Mouse (Mus musculus) liver, adult 2 months (tissue): ENCODE results near the gene Vamp9. TPM values are rescaled to one million over a fixed set of nuclear protein-coding genes. Genes with fewer than 3 reads are reported as not detected.

Experiments
- DNase-seq: peaks from one replicate; pipeline ENCODE4 v3.0.0-alpha.2; 2011; ENCODE audit warnings: low read depth, low spot score; ENCODE audit errors: extremely low read depth
- H3K27ac ChIP-seq: fragments of 200-500 bp; replicated peaks from 2 replicates; pipeline ENCODE4 v1.5.1; 2012; ENCODE audit warnings: low read depth, mild to moderate bottlenecking, control low read depth, inconsistent platforms, low read length; ENCODE audit not compliant: insufficient read depth
- H3K27me3 ChIP-seq: fragments of 200-500 bp; 2 replicates; pipeline ENCODE4 v1.6.1; 2012; ENCODE audit warnings: mild to moderate bottlenecking, moderate library complexity, low read length, inconsistent platforms; ENCODE audit not compliant: control insufficient read depth, insufficient read depth
- H3K36me3 ChIP-seq: fragments of 200-500 bp; 2 replicates; pipeline ENCODE4 v1.6.1; 2012; ENCODE audit warnings: low read length, inconsistent platforms; ENCODE audit not compliant: control insufficient read depth, insufficient read depth
- H3K4me1 ChIP-seq: fragments of 200-500 bp; 2 replicates; pipeline ENCODE4 v1.6.1; 2011; ENCODE audit warnings: low read length; ENCODE audit not compliant: control insufficient read depth, insufficient read depth
- H3K4me3 ChIP-seq: fragments of 200-500 bp; 2 replicates; pipeline ENCODE4 v1.5.1; 2011; ENCODE audit warnings: low read depth, mild to moderate bottlenecking, control low read depth, low read length, moderate library complexity; ENCODE audit not compliant: insufficient read depth
- H3K79me2 ChIP-seq: fragments of 200-500 bp; 2 replicates; pipeline ENCODE4 v1.6.1; 2012; ENCODE audit warnings: inconsistent platforms, mild to moderate bottlenecking, low read length, moderate library complexity; ENCODE audit not compliant: control insufficient read depth, insufficient read depth
- H3K9ac ChIP-seq: fragments of 200-500 bp; 2 replicates; pipeline ENCODE4 v1.6.1; 2012; ENCODE audit warnings: low read depth, mild to moderate bottlenecking, control low read depth, inconsistent platforms, low read length
- CTCF ChIP-seq: fragments of 200-500 bp; IDR thresholded peaks from 2 replicates; pipeline ENCODE4 v1.5.1; 2011; ENCODE audit warnings: low read depth, low read length, control low read depth
- POLR2A ChIP-seq: fragments of 200-500 bp; IDR thresholded peaks from 2 replicates; pipeline ENCODE4 v1.6.1; 2011; ENCODE audit warnings: low read length, control low read depth; ENCODE audit not compliant: insufficient read depth; ENCODE audit errors: extremely low read depth
- WGBS: fragments of 180-500 bp; shearing (Covaris S2); methylation state at CpG from one replicate; pipeline ENCODE4 v1.1.7; 2018; 5-methylcytosine and 5-hydroxymethylcytosine counted together
- polyA plus RNA-seq: library from polyadenylated mRNA; depleted of rRNA; stranded (reverse); fragments of >200 nt; gene quantifications from 2 replicates; pipeline ENCODE4 v1.2.3, GENCODE M21; 2012
- total RNA-seq: library from RNA; depleted of rRNA; stranded (reverse); fragments of >200 nt; gene quantifications from 2 replicates; pipeline ENCODE4 v1.2.3, GENCODE M21; 2014

Vamp9 gene
- total and polyA plus RNA-seq, 2 experiments: not detected

DNA sequence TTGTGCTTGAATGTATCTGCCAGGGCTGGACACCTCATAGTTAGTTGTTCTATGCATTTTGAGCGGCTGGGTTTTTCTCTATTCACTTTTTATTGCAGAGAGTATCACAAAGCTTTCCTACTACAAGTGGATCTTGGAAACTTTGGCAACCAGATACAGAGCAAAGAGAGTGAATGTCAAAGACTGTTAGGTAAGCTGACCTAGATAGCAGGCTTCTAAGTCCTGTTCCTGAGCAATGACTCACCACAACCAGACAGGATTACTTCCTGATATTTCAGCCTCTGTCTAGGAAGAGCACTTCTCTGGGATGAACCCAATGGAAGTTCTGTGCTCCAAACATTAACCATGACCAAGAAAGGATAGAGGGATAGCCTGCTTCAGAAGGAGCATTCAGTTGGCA is 40.3 kb upstream of the Vamp9 start:
- H3K79me2 ChIP-seq: no peaks in the 10 kb centered on the region
- no peak overlapping the region for H3K4me3 ChIP-seq
- H3K4me1 ChIP-seq: no peaks in the 10 kb centered on the region
- H3K36me3 ChIP-seq: no peaks in the 10 kb centered on the region
- TF ChIP-seq POLR2A (no peak), CTCF (no peak)
- H3K9ac ChIP-seq: no peak overlapping the region
- H3K27ac ChIP-seq: no peak overlapping the region
- H3K27me3 ChIP-seq: no peaks in the 10 kb centered on the region
- DNase-seq: no peak
- WGBS: 94% methylated on average over 1 of the region's 1 CpGs

DNA sequence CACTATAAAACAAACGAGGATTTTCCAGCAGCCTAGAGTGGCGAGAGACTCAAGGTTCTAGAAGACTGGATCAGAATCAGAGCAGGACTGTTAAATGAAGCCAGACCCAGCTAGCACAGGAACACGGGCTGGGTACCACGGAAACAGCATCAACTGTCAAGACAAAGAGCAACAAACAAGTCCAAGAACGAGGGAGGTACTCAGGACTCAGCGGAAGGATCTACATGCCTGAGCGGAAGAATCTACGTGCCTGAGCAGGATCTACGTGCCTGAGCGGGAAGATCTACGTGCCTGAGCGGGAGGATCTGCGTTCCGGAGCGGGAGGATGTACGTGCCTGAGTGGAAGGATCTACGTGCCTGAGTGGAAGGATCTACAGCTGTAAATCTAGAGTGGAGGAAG is 37.8 kb upstream of the Vamp9 start:
- no peaks in the 10 kb centered on the region for H3K27me3 ChIP-seq
- no peaks in the 10 kb centered on the region for H3K79me2 ChIP-seq
- TF ChIP-seq CTCF (no peak), POLR2A (no peak)
- no peak overlapping the region for H3K4me3 ChIP-seq
- no peak for DNase-seq
- H3K4me1 ChIP-seq: no peaks in the 10 kb centered on the region
- no peak overlapping the region for H3K27ac ChIP-seq
- H3K36me3 ChIP-seq: no peaks in the 10 kb centered on the region
- H3K9ac ChIP-seq: no peak overlapping the region
- WGBS: 90% methylated on average over 17 of the region's 17 CpGs

DNA sequence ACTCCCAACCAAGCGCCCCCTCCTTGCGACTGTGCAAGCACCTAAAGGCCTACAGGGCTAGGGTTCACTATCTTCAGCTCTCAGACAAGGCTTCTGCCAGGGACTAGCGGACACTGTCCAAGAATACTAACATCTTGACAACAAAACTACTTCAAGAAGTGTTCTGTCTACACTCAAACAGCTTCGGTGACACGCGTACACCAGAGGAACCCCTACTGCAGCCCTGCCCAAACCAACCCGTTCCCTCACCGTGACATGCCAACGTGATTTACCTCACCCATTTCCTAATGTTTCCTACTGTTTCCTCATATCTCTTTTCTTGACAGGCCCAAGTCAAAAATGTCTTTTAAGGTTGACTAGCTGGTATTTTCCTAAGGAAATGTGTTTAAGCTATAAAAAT is 37.1 kb upstream of the Vamp9 start:
- H3K79me2 ChIP-seq: no peaks in the 10 kb centered on the region
- no peaks in the 10 kb centered on the region for H3K36me3 ChIP-seq
- H3K27me3 ChIP-seq: no peaks in the 10 kb centered on the region
- no peaks in the 10 kb centered on the region for H3K4me1 ChIP-seq
- DNase-seq: no peak
- H3K9ac ChIP-seq: no peak overlapping the region
- WGBS: 82% methylated on average over 9 of the region's 9 CpGs
- TF ChIP-seq CTCF (no peak), POLR2A (no peak)
- H3K4me3 ChIP-seq: no peak overlapping the region
- H3K27ac ChIP-seq: no peak overlapping the region

DNA sequence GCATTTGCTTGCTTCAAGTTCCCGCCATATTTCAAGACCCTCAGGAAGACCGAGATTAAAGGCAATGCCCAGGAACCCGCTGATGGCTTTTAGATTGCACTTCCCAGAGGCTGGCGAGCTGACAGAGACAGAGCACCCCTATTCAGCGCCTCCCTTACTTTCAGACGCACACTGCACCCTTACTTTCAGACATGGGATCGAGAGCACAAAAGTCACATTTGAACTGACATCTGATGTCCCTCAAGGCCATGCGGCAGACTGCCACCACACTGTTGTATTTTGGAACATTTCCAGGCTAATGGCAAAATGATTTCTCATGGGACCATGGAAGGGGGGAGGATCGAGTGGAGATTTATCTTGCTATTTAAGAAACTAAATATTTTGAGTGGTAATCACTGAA is 28.5 kb upstream of the Vamp9 start:
- no peak for TF ChIP-seq CTCF
- no peak for TF ChIP-seq POLR2A
- 84% methylated on average over 9 of the region's 9 CpGs for WGBS

DNA sequence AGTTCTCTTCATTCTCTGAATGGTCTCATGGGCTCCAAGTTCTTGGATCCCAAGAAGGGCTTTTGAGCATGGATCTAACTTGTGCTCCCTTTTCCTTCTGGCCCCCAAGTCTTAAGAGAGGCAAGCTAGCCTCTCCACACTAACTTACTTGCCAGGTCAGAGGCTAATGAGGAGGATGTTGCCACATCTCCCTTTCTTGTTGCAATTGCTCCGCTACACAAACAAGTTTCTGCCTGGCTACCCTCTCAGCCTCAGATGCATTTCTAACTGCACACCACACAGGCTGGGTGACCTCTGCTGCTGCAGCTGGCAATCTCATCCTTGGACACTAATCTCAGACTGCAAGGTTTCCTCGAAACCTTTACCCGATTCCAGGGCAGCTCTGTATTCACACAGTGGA is 23.6 kb upstream of the Vamp9 start:
- no peaks in the 10 kb centered on the region for H3K79me2 ChIP-seq
- H3K9ac ChIP-seq: no peak overlapping the region
- TF ChIP-seq POLR2A (no peak), CTCF (no peak)
- H3K27me3 ChIP-seq: no peaks in the 10 kb centered on the region
- WGBS: 90% methylated on average over 3 of the region's 3 CpGs
- H3K4me1 ChIP-seq: no peaks in the 10 kb centered on the region
- no peaks in the 10 kb centered on the region for H3K36me3 ChIP-seq
- H3K27ac ChIP-seq: no peak overlapping the region
- H3K4me3 ChIP-seq: no peak overlapping the region
- DNase-seq: no peak

More for the DNA sequence above, 28.5 kb upstream of the Vamp9 start:
- no peaks in the 10 kb centered on the region for H3K4me1 ChIP-seq
- H3K4me3 ChIP-seq: no peak overlapping the region
- H3K9ac ChIP-seq: no peak overlapping the region
- H3K36me3 ChIP-seq: no peaks in the 10 kb centered on the region
- H3K27ac ChIP-seq: no peak overlapping the region
- DNase-seq: no peak
- H3K27me3 ChIP-seq: no peaks in the 10 kb centered on the region
- H3K79me2 ChIP-seq: no peaks in the 10 kb centered on the region

DNA sequence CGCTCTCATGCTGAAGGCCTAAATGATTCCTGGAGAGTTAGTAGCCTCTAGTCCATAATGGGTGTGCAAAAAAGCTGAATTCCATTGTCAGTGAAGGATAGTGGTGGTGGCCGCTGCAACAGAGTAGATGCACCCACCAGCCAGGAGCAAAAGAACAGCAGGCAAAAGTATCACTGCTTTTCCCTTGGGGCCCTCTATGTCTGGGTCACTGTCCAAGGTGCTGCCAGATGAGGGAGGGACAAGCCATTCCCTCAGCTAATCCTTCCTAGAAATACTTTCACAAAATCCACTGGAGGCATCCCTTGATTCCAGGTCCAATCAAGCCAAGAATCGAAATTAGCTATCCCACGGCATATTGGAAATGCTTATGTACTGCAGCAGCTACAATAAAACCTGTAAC is 22.0 kb upstream of the Vamp9 start:
- H3K4me3 ChIP-seq: no peak overlapping the region
- WGBS: 94% methylated on average over 4 of the region's 4 CpGs
- H3K79me2 ChIP-seq: no peaks in the 10 kb centered on the region
- no peak for TF ChIP-seq POLR2A
- no peak for TF ChIP-seq CTCF
- H3K9ac ChIP-seq: no peak overlapping the region
- H3K4me1 ChIP-seq: no peaks in the 10 kb centered on the region
- no peaks in the 10 kb centered on the region for H3K36me3 ChIP-seq
- no peak overlapping the region for H3K27ac ChIP-seq
- DNase-seq: no peak
- no peaks in the 10 kb centered on the region for H3K27me3 ChIP-seq
